Comparison of ENCODE assay signal across 19 mouse cellular contexts in genomic region chr13:115379682-115380081, GRCm38 (mm10).
DNase-seq lines count a peak whose midpoint lies in the region; ATAC-seq lines count a peak whose summit lies in the region.
"Had no signal": no experiment of that assay in that cellular context is flagged by ENCODE, and none has a peak within 500 bp of the region (broad histone marks: within the 10 kb centered on the region; RNA-seq: fewer than 3 reads in every experiment).

No protein-coding gene starts in this region.

- H3K36me3 ChIP-seq in midbrain, embryonic 14.5 days (ENCODE audit: control insufficient read depth, insufficient read depth, low read length) = no peaks in the 10 kb centered on the region
- no peaks in the 10 kb centered on the region for H3K36me3 ChIP-seq in midbrain, embryonic 10.5 days
- no peaks in the 10 kb centered on the region for H3K36me3 ChIP-seq in forebrain, embryonic 11.5 days (ENCODE audit: control insufficient read depth, insufficient read depth, low read length)
- H3K36me3 ChIP-seq: embryonic facial prominence, embryonic 10.5 days; forebrain, embryonic 10.5 days; heart, embryonic 12.5 days had no signal

- WGBS in midbrain, embryonic 14.5 days = 67% methylated on average over 3 of the region's 3 CpGs
- WGBS in midbrain, embryonic 10.5 days = 75% methylated on average over 3 of the region's 3 CpGs
- 66% methylated on average over 3 of the region's 3 CpGs for WGBS in forebrain, embryonic 11.5 days

- H3K4me1 ChIP-seq in midbrain, embryonic 14.5 days (ENCODE audit: control insufficient read depth, insufficient read depth, low read length) = no peaks in the 10 kb centered on the region
- peaks cover 9% of the 10 kb centered on the region for H3K4me1 ChIP-seq in midbrain, embryonic 10.5 days
- no peaks in the 10 kb centered on the region for H3K4me1 ChIP-seq in forebrain, embryonic 11.5 days (replicated peaks; ENCODE audit: control insufficient read depth, insufficient read depth, low read length)
- H3K4me1 ChIP-seq: embryonic facial prominence, embryonic 10.5 days; forebrain, embryonic 10.5 days; heart, embryonic 12.5 days had no signal

- H3K9me3 ChIP-seq in midbrain, embryonic 14.5 days (ENCODE audit: control insufficient read depth, low read length) = no peaks in the 10 kb centered on the region
- H3K9me3 ChIP-seq in midbrain, embryonic 10.5 days (replicated peaks) = no peaks in the 10 kb centered on the region
- H3K9me3 ChIP-seq in forebrain, embryonic 11.5 days (ENCODE audit: control insufficient read depth, low read length) = no peaks in the 10 kb centered on the region
- H3K9me3 ChIP-seq: embryonic facial prominence, embryonic 10.5 days; forebrain, embryonic 10.5 days; heart, embryonic 12.5 days had no signal

- DNase-seq in cerebellum, adult 9-10 months = peak; percentile 1
- no peak for DNase-seq in cerebellum, adult 8-10 months
- DNase-seq in midbrain, embryonic 14.5 days = peak; percentile 26
- DNase-seq in midbrain, embryonic 10.5 days (ENCODE audit: low spot score) = no peak
- DNase-seq in adrenal gland, postnatal 14 days = peak; percentile 19
- DNase-seq in retina, embryonic 14.5 days (ENCODE audit: low spot score) = peak; percentile 35
- no peak for DNase-seq in forebrain, embryonic 11.5 days (ENCODE audit: low spot score)
- no peak for DNase-seq in kidney, adult 11 months
- DNase-seq: cerebellum, adult 11-12 months; cerebellum, postnatal 10 days; gastrocnemius, adult 2 months; gastrocnemius, postnatal 25 days; kidney, adult 8-10 months had no signal

- no peak overlapping the region for H3K4me3 ChIP-seq in midbrain, embryonic 14.5 days (replicated peaks; ENCODE audit: low read depth, low read length)
- no peak overlapping the region for H3K4me3 ChIP-seq in midbrain, embryonic 10.5 days
- no peak overlapping the region for H3K4me3 ChIP-seq in forebrain, embryonic 11.5 days (ENCODE audit: low read depth, low read length)
- H3K4me3 ChIP-seq: embryonic facial prominence, embryonic 10.5 days; erythroblast, embryonic 14.5 days; forebrain, embryonic 10.5 days; gastrocnemius, adult 2 months; heart, embryonic 12.5 days had no signal

- H3K4me2 ChIP-seq in midbrain, embryonic 14.5 days (ENCODE audit: low read length) = no peak overlapping the region
- H3K4me2 ChIP-seq in forebrain, embryonic 11.5 days (ENCODE audit: low read depth, low read length, severe bottlenecking) = no peak overlapping the region
- H3K4me2 ChIP-seq: heart, embryonic 12.5 days had no signal

- H3K27ac ChIP-seq in midbrain, embryonic 14.5 days (replicated peaks; ENCODE audit: low read depth, low read length) = no peak overlapping the region
- no peak overlapping the region for H3K27ac ChIP-seq in midbrain, embryonic 10.5 days (replicated peaks)
- no peak overlapping the region for H3K27ac ChIP-seq in forebrain, embryonic 11.5 days (ENCODE audit: low read depth, low read length)
- H3K27ac ChIP-seq: embryonic facial prominence, embryonic 10.5 days; forebrain, embryonic 10.5 days; gastrocnemius, adult 2 months had no signal

- H3K9ac ChIP-seq in midbrain, embryonic 14.5 days (replicated peaks; ENCODE audit: low read length) = no peak overlapping the region
- no peak overlapping the region for H3K9ac ChIP-seq in forebrain, embryonic 11.5 days (ENCODE audit: low read length)
- H3K9ac ChIP-seq: heart, embryonic 12.5 days had no signal

- no peak for ATAC-seq in midbrain, embryonic 14.5 days (ENCODE audit: low FRiP score, low TSS enrichment)
- no peak for ATAC-seq in forebrain, embryonic 11.5 days (replicated peaks; ENCODE audit: low FRiP score)
- ATAC-seq: forebrain, embryonic 16.5 days; intestine, embryonic 16.5 days had no signal

- no peaks in the 10 kb centered on the region for H3K27me3 ChIP-seq in midbrain, embryonic 14.5 days (ENCODE audit: control insufficient read depth, insufficient read depth, low read length)
- no peaks in the 10 kb centered on the region for H3K27me3 ChIP-seq in midbrain, embryonic 10.5 days (ENCODE audit: low read depth, poor library complexity, severe bottlenecking)
- no peaks in the 10 kb centered on the region for H3K27me3 ChIP-seq in forebrain, embryonic 11.5 days (ENCODE audit: control insufficient read depth, insufficient read depth, low read length)
- H3K27me3 ChIP-seq: heart, embryonic 12.5 days had no signal

Comparison
In these comparisons a context has a peak if more than half of its experiments do, and no peak if none do; other contexts are left out.
1. DNase-seq: peak in cerebellum, adult 9-10 months (single experiment), midbrain, embryonic 14.5 days (single experiment), adrenal gland, postnatal 14 days (single experiment) and retina, embryonic 14.5 days (single experiment); none in cerebellum, adult 8-10 months (single experiment), midbrain, embryonic 10.5 days (single experiment), forebrain, embryonic 11.5 days (single experiment) and kidney, adult 11 months (single experiment).